Mouse (Mus musculus) myocyte (in vitro differentiated cells): ENCODE results near the gene Rgcc. TPM values are rescaled to one million over a fixed set of nuclear protein-coding genes. Genes with fewer than 3 reads are reported as not detected.

Source experiments
- H3K27me3 ChIP-seq: one replicate; pipeline ENCODE4 v1.6.1; 2011; ENCODE audit not compliant: control insufficient read depth, insufficient read depth, insufficient read length
- H3K36me3 ChIP-seq: one replicate; pipeline ENCODE4 v1.6.1; 2011; ENCODE audit not compliant: control insufficient read depth, insufficient read depth
- H3K4me2 ChIP-seq: one replicate; pipeline ENCODE4 v1.6.1; 2011; ENCODE audit warnings: low read depth, control low read depth
- H3K4me3 ChIP-seq: one replicate; pipeline ENCODE4 v1.5.1; 2011; ENCODE audit warnings: mild to moderate bottlenecking, control low read depth, moderate library complexity
- H3K79me2 ChIP-seq: one replicate; pipeline ENCODE4 v1.6.1; 2011; ENCODE audit not compliant: control insufficient read depth, insufficient read depth
- H3ac ChIP-seq: one replicate; pipeline ENCODE4 v1.6.1; 2011; ENCODE audit not compliant: control insufficient read depth, insufficient read length
- CEBPB ChIP-seq: IDR thresholded peaks from 2 replicates; pipeline ENCODE4 v1.6.1; 2011; ENCODE audit warnings: mild to moderate bottlenecking, moderate library complexity; ENCODE audit not compliant: poor library complexity, insufficient read depth, severe bottlenecking
- E2F4 ChIP-seq: IDR thresholded peaks from one replicate; pipeline ENCODE4 v1.6.1; 2011; ENCODE audit warnings: mild to moderate bottlenecking, control low read depth, moderate library complexity; ENCODE audit not compliant: insufficient read depth
- MAX ChIP-seq: IDR thresholded peaks from one replicate; pipeline ENCODE4 v1.6.1; 2011; ENCODE audit warnings: low read depth, mild to moderate bottlenecking, control low read depth
- MYOD1 ChIP-seq, 3 experiments: IDR thresholded peaks; one replicate each; pipeline ENCODE4 v1.6.1; 2011; ENCODE audit warnings: control low read depth in 2 of 3, low read depth in 2 of 3, mild to moderate bottlenecking in 2 of 3, moderate library complexity in 1 of 3; ENCODE audit not compliant: insufficient read length in 2 of 3, control insufficient read depth in 1 of 3
- MYOG ChIP-seq, 3 experiments: IDR thresholded peaks; one replicate each; pipeline ENCODE4 v1.6.1; 2011; ENCODE audit warnings: control low read depth in 2 of 3, low read depth in 2 of 3, mild to moderate bottlenecking in 2 of 3; ENCODE audit not compliant: insufficient read length in 2 of 3, control insufficient read depth in 1 of 3, insufficient read depth in 1 of 3
- POLR2A ChIP-seq: IDR thresholded peaks from one replicate; pipeline ENCODE4 v1.6.1; 2011; ENCODE audit warnings: low read depth, mild to moderate bottlenecking, control low read depth, moderate library complexity; ENCODE audit not compliant: insufficient read length
- POLR2AphosphoS2 ChIP-seq: IDR thresholded peaks from one replicate; pipeline ENCODE4 v1.6.1; 2011; ENCODE audit warnings: low read depth, control low read depth; ENCODE audit not compliant: insufficient read length
- REST ChIP-seq: IDR thresholded peaks from one replicate; pipeline ENCODE4 v1.6.1; 2011; ENCODE audit warnings: mild to moderate bottlenecking, control low read depth, moderate library complexity; ENCODE audit not compliant: insufficient read depth, insufficient read length
- SRF ChIP-seq: IDR thresholded peaks from one replicate; pipeline ENCODE4 v1.6.1; 2011; ENCODE audit warnings: low read depth; ENCODE audit not compliant: control insufficient read depth, insufficient read length
- TCF12 ChIP-seq: IDR thresholded peaks from one replicate; pipeline ENCODE4 v1.6.1; 2011; ENCODE audit warnings: mild to moderate bottlenecking, control low read depth; ENCODE audit not compliant: poor library complexity, insufficient read depth, severe bottlenecking
- TCF3 ChIP-seq: IDR thresholded peaks from one replicate; pipeline ENCODE4 v1.6.1; 2011; ENCODE audit warnings: low read depth, control low read depth; ENCODE audit not compliant: insufficient read length
- USF1 ChIP-seq: IDR thresholded peaks from one replicate; pipeline ENCODE4 v1.6.1; 2011; ENCODE audit warnings: low read depth, mild to moderate bottlenecking, control low read depth, moderate library complexity
- polyA plus RNA-seq: library from polyadenylated mRNA; unstranded; fragments of >200 nt; fragmentation: generic; extraction: Trizol; gene quantifications from one replicate; pipeline ENCODE4 v1.2.1, GENCODE M21; 2012; ENCODE audit warnings: missing spikeins

Rgcc gene
- polyA plus RNA-seq, 1 experiment, result 6.0 TPM

GRCm38 (mm10) chr14:79266408-79266807 is 35.0 kb downstream of the Rgcc start:
- H3K79me2 ChIP-seq, result no peaks in the 10 kb centered on the region
- no peak overlapping the region for H3ac ChIP-seq
- TF ChIP-seq MAX (no peak), TCF3 (no peak)
- no peak overlapping the region for H3K4me3 ChIP-seq
- no peak overlapping the region for H3K4me2 ChIP-seq
- no peaks in the 10 kb centered on the region for H3K27me3 ChIP-seq
- no peaks in the 10 kb centered on the region for H3K36me3 ChIP-seq

GRCm38 (mm10) chr14:79265738-79266137 is 35.7 kb downstream of the Rgcc start:
- no peaks in the 10 kb centered on the region for H3K79me2 ChIP-seq
- H3K27me3 ChIP-seq, result no peaks in the 10 kb centered on the region
- no peaks in the 10 kb centered on the region for H3K36me3 ChIP-seq
- H3ac ChIP-seq, result no peak overlapping the region
- TF ChIP-seq REST (no peak), E2F4 (no peak), MAX (no peak), USF1 (no peak), CEBPB (no peak), POLR2A (no peak), TCF3 (no peak), MYOG (IDR thresholded peaks at IDR 0.05; ENCODE audit: control insufficient read depth in 1 of 3, insufficient read depth in 1 of 3, insufficient read length in 2 of 3, low read depth in 2 of 3) (no peak), TCF12 (no peak), POLR2AphosphoS2 (no peak), SRF (no peak), MYOD1 (IDR thresholded peaks at IDR 0.05; ENCODE audit: control insufficient read depth in 1 of 3, insufficient read length in 2 of 3, low read depth in 2 of 3) (no peak)
- no peak overlapping the region for H3K4me2 ChIP-seq
- H3K4me3 ChIP-seq, result no peak overlapping the region

GRCm38 (mm10) chr14:79263321-79263720 is 38.1 kb downstream of the Rgcc start:
- no peak overlapping the region for H3K4me3 ChIP-seq
- H3K27me3 ChIP-seq, result no peaks in the 10 kb centered on the region
- no peak overlapping the region for H3ac ChIP-seq
- no peaks in the 10 kb centered on the region for H3K36me3 ChIP-seq
- TF ChIP-seq REST, result no peak
- TF ChIP-seq USF1, result peak; percentile 4
- no peak overlapping the region for H3K4me2 ChIP-seq
- no peaks in the 10 kb centered on the region for H3K79me2 ChIP-seq

GRCm38 (mm10) chr14:79262677-79263076 is 38.8 kb downstream of the Rgcc start:
- no peaks in the 10 kb centered on the region for H3K27me3 ChIP-seq
- no peaks in the 10 kb centered on the region for H3K79me2 ChIP-seq
- no peak overlapping the region for H3ac ChIP-seq
- no peak overlapping the region for H3K4me2 ChIP-seq
- no peak overlapping the region for H3K4me3 ChIP-seq
- no peaks in the 10 kb centered on the region for H3K36me3 ChIP-seq
- TF ChIP-seq USF1 (no peak), TCF3 (no peak)

GRCm38 (mm10) chr14:79259062-79259779 is 42.2 kb downstream of the Rgcc start:
- Histone ChIP-seq H3K4me3 (no peak overlapping the region), H3K79me2 (no peaks in the 10 kb centered on the region), H3K27me3 (no peaks in the 10 kb centered on the region), H3K36me3 (no peaks in the 10 kb centered on the region), H3ac (no peak overlapping the region), H3K4me2 (no peak overlapping the region)
- no peak for TF ChIP-seq CEBPB
- no peak for TF ChIP-seq USF1
- TF ChIP-seq E2F4, result no peak
- no peak for TF ChIP-seq TCF3

GRCm38 (mm10) chr14:79256656-79257055 is 44.8 kb downstream of the Rgcc start:
- TF ChIP-seq E2F4 (no peak), CEBPB (no peak), MAX (no peak), TCF12 (no peak), TCF3 (no peak), REST (no peak), SRF (no peak), MYOG (IDR thresholded peaks at IDR 0.05; ENCODE audit: control insufficient read depth in 1 of 3, insufficient read depth in 1 of 3, insufficient read length in 2 of 3, low read depth in 2 of 3) (no peak), MYOD1 (IDR thresholded peaks at IDR 0.05; ENCODE audit: control insufficient read depth in 1 of 3, insufficient read length in 2 of 3, low read depth in 2 of 3) (no peak), POLR2A (no peak), USF1 (no peak), POLR2AphosphoS2 (no peak)
- Histone ChIP-seq H3K4me3 (no peak overlapping the region), H3K4me2 (no peak overlapping the region), H3ac (no peak overlapping the region), H3K27me3 (no peaks in the 10 kb centered on the region), H3K36me3 (no peaks in the 10 kb centered on the region), H3K79me2 (no peaks in the 10 kb centered on the region)
